Mouse (Mus musculus): ENCODE measurements at regions not wholly inside any gene's neighbourhood (a gene's known extent, or its start where the extent isn't known, plus 50 kb on each side); places are given as distances from the start of the nearest gene placed in this dataset.

- TF ChIP-seq CTCF (IDR thresholded peaks at IDR 0.05; ENCODE audit: borderline replicate concordance, insufficient read depth, low read depth, low read length): no peak
- no peak for TF ChIP-seq POLR2A (IDR thresholded peaks at IDR 0.05; ENCODE audit: borderline replicate concordance, insufficient read depth, low read length)
Observed at GRCm38 (mm10) chr17:44443460-44443859, 255.1 kb downstream of the Clic5 start.
